Comparison of ENCODE assay signal across 9 mouse cellular contexts in genomic region chrX:44367646-44368521, GRCm38 (mm10). TPM values are rescaled to one million over a fixed set of nuclear protein-coding genes. Genes with fewer than 3 reads are reported as not detected.
DNase-seq lines count a peak whose midpoint lies in the region; ATAC-seq and TF ChIP-seq lines count a peak whose summit lies in the region.
"Had no signal": no experiment of that assay in that cellular context is flagged by ENCODE, and none has a peak within 500 bp of the region (broad histone marks: within the 10 kb centered on the region; RNA-seq: fewer than 3 reads in every experiment).

Dcaf12l2 (minus strand) TSS chrX:44368342.

- H3K9ac ChIP-seq in embryonic facial prominence, embryonic 15.5 days: peak within 1 kb of the TSS; percentile 9; the same call in 1 of the 2 replicates
- peak within 1 kb of the TSS; percentile 51 for H3K9ac ChIP-seq in hindbrain, embryonic 15.5 days
- no peak within 1 kb of the TSS for H3K9ac ChIP-seq in liver, adult 2 months (ENCODE audit: low read depth, low read length)

- no peaks in the 10 kb centered on the region for H3K36me3 ChIP-seq in embryonic facial prominence, embryonic 15.5 days
- no peaks in the 10 kb centered on the region for H3K36me3 ChIP-seq in hindbrain, embryonic 15.5 days
- no peaks in the 10 kb centered on the region for H3K36me3 ChIP-seq in liver, adult 2 months (ENCODE audit: control insufficient read depth, insufficient read depth, low read length)

- peak within 1 kb of the TSS; percentile 71 for H3K4me2 ChIP-seq in embryonic facial prominence, embryonic 15.5 days (replicated peaks)
- peak within 1 kb of the TSS; percentile 72 for H3K4me2 ChIP-seq in hindbrain, embryonic 15.5 days

- ATAC-seq in embryonic facial prominence, embryonic 15.5 days (ENCODE audit: insufficient number of reproducible peaks, low FRiP score, low TSS enrichment, low read depth): peak; percentile 84
- ATAC-seq in hindbrain, embryonic 15.5 days (ENCODE audit: low FRiP score, low read depth): peak; percentile 87

- no peaks in the 10 kb centered on the region for H3K9me3 ChIP-seq in embryonic facial prominence, embryonic 15.5 days (replicated peaks)
- H3K9me3 ChIP-seq in hindbrain, embryonic 15.5 days: no peaks in the 10 kb centered on the region

- DNase-seq in adrenal gland, postnatal 10 days: peak; percentile 13
- DNase-seq in adrenal gland, adult (ENCODE audit: inconsistent age in 2 of 2, low spot score in 1 of 2): no peak
- peak; percentile 67 for DNase-seq in ES-CJ7 (ENCODE audit: low read depth, low spot score)
- peak; percentile 1 for DNase-seq in liver, adult 2 months (ENCODE audit: extremely low read depth, low read depth, low spot score)
- no peak for DNase-seq in spleen, postnatal 10 days (ENCODE audit: low spot score in 2 of 2)

- 30% methylated on average over 42 of the region's 57 CpGs for WGBS in embryonic facial prominence, embryonic 15.5 days
- 26% methylated on average over 53 of the region's 57 CpGs for WGBS in hindbrain, embryonic 15.5 days
- WGBS in liver, adult 2 months: 3% methylated on average over 36 of the region's 57 CpGs
- 27% methylated on average over 56 of the region's 57 CpGs for WGBS in olfactory bulb, adult 2 months

- H3K4me1 ChIP-seq in embryonic facial prominence, embryonic 15.5 days: no peaks in the 10 kb centered on the region
- no peaks in the 10 kb centered on the region for H3K4me1 ChIP-seq in hindbrain, embryonic 15.5 days (replicated peaks)
- H3K4me1 ChIP-seq in liver, adult 2 months (ENCODE audit: control insufficient read depth, insufficient read depth, low read length): no peaks in the 10 kb centered on the region
- H3K4me1 ChIP-seq in olfactory bulb, adult 2 months (ENCODE audit: control insufficient read depth, insufficient read depth, low read length): peaks cover 5% of the 10 kb centered on the region; the same call in 1 of the 2 replicates

- TF ChIP-seq CTCF in liver, adult 2 months (IDR thresholded peaks at IDR 0.05; ENCODE audit: low read depth, low read length): no peak
- TF ChIP-seq CTCF in olfactory bulb, adult 2 months (IDR thresholded peaks at IDR 0.05; ENCODE audit: insufficient read depth, low read depth, low read length): no peak

- H3K4me3 ChIP-seq in embryonic facial prominence, embryonic 15.5 days (replicated peaks): peak within 1 kb of the TSS; percentile 48
- H3K4me3 ChIP-seq in hindbrain, embryonic 15.5 days: peak within 1 kb of the TSS; percentile 52
- H3K4me3 ChIP-seq in liver, adult 2 months (ENCODE audit: insufficient read depth, low read depth, low read length): peak within 1 kb of the TSS; percentile 13; the same call in 1 of the 2 replicates
- H3K4me3 ChIP-seq in olfactory bulb, adult 2 months (ENCODE audit: insufficient read depth, low read depth, low read length): peak within 1 kb of the TSS; percentile 44
- H3K4me3 ChIP-seq: erythroblast, embryonic 14.5 days had no signal

- TF ChIP-seq POLR2A in liver, adult 2 months (IDR thresholded peaks at IDR 0.05; ENCODE audit: extremely low read depth, insufficient read depth, low read length): no peak
- TF ChIP-seq POLR2A in olfactory bulb, adult 2 months (IDR thresholded peaks at IDR 0.05; ENCODE audit: insufficient read depth, low read depth, low read length): no peak

- no peak within 1 kb of the TSS for H3K27ac ChIP-seq in embryonic facial prominence, embryonic 15.5 days (replicated peaks)
- no peak within 1 kb of the TSS; the same call in 1 of the 2 replicates for H3K27ac ChIP-seq in hindbrain, embryonic 15.5 days (replicated peaks)
- H3K27ac ChIP-seq in liver, adult 2 months (replicated peaks; ENCODE audit: insufficient read depth, low read depth, low read length): no peak within 1 kb of the TSS
- no peak within 1 kb of the TSS for H3K27ac ChIP-seq in olfactory bulb, adult 2 months (ENCODE audit: insufficient read depth, low read depth, low read length)

- H3K27me3 ChIP-seq in embryonic facial prominence, embryonic 15.5 days: no peaks in the 10 kb centered on the region
- no peaks in the 10 kb centered on the region for H3K27me3 ChIP-seq in hindbrain, embryonic 15.5 days
- no peaks in the 10 kb centered on the region for H3K27me3 ChIP-seq in liver, adult 2 months (ENCODE audit: control insufficient read depth, insufficient read depth, low read length)

- H3K79me2 ChIP-seq in liver, adult 2 months (ENCODE audit: control insufficient read depth, insufficient read depth, low read length): no peaks in the 10 kb centered on the region

RNA-seq across cellular contexts. Expression of gene Dcaf12l2, which starts in this region (rescaled TPM):
- under 1 TPM; 0.24 to 0.36 TPM for total RNA-seq in adrenal gland, postnatal 10 days (2021)
- 1.8 and 2.0 TPM in 2 replicates for polyA plus RNA-seq in embryonic facial prominence, embryonic 15.5 days (2015; fragmentation: Nextera tagmentation; extraction: Ambion mirVana)
- polyA plus RNA-seq in hindbrain, embryonic 15.5 days (2015; fragmentation: Nextera tagmentation; extraction: Ambion mirVana): 1.7 and 2.4 TPM in 2 replicates
- not detected in 2 replicates for total RNA-seq in liver, adult 2 months (2014; rRNA removed)
- not detected in 2 replicates for polyA plus RNA-seq in liver, adult 2 months (2012; rRNA removed)
- not detected in 2 replicates for polyA plus RNA-seq in olfactory bulb, adult 2 months (2012; ENCODE audit: insufficient read depth, insufficient read length, low replicate concordance, missing spikeins)
- polyA plus RNA-seq: erythroblast, embryonic 14.5 days had no signal

Comparison
In these comparisons a context has a peak if more than half of its experiments do, and no peak if none do; other contexts are left out.
1. Peak in DNase-seq in adrenal gland, postnatal 10 days; RNA of the gene not detected or under 1 TPM.
2. Peak in DNase-seq and H3K4me3 ChIP-seq in liver, adult 2 months; RNA of the gene not detected or under 1 TPM.